Mouse (Mus musculus) heart, adult 2 months (tissue): ENCODE measurements around the gene Pbx1. TPM values are rescaled to one million over a fixed set of nuclear protein-coding genes. Genes with fewer than 3 reads are reported as not detected.

Experiments used
- DNase-seq, 2 experiments: peaks; one replicate each; pipeline ENCODE4 v3.0.0; 2021
- H3K27ac ChIP-seq: fragments of 200-600 bp; 2 replicates; pipeline ENCODE4 v1.8.1; 2022
- H3K27me3 ChIP-seq: fragments of 200-500 bp; 2 replicates; pipeline ENCODE4 v1.6.1; 2012; ENCODE audit warnings: mild to moderate bottlenecking, low read length, inconsistent platforms, mixed read lengths; ENCODE audit not compliant: control insufficient read depth, insufficient read depth
- H3K36me3 ChIP-seq: fragments of 200-500 bp; 2 replicates; pipeline ENCODE4 v1.6.1; 2012; ENCODE audit warnings: low read length, inconsistent platforms; ENCODE audit not compliant: control insufficient read depth, insufficient read depth
- H3K4me1 ChIP-seq: fragments of 200-500 bp; 2 replicates; pipeline ENCODE4 v1.6.1; 2011; ENCODE audit warnings: low read length; ENCODE audit not compliant: control insufficient read depth, insufficient read depth
- H3K4me3 ChIP-seq: fragments of 200-600 bp; 2 replicates; pipeline ENCODE4 v1.8.1; 2022
- H3K79me2 ChIP-seq: fragments of 200-500 bp; replicated peaks from 2 replicates; pipeline ENCODE4 v1.6.1; 2012; ENCODE audit warnings: mild to moderate bottlenecking, inconsistent platforms, low read length, moderate library complexity, mixed read lengths; ENCODE audit not compliant: control insufficient read depth, insufficient read depth
- H3K9ac ChIP-seq: fragments of 200-500 bp; 2 replicates; pipeline ENCODE4 v1.6.1; 2012; ENCODE audit warnings: low read depth, mild to moderate bottlenecking, control low read depth, inconsistent platforms, low read length, mixed read lengths
- CTCF ChIP-seq: fragments of 200-600 bp; IDR thresholded peaks from 2 replicates; pipeline ENCODE4 v1.8.1; 2022; ENCODE audit warnings: antibody characterized with exemption, mild to moderate bottlenecking, moderate library complexity
- EP300 ChIP-seq: fragments of 200-500 bp; IDR thresholded peaks from 2 replicates; pipeline ENCODE4 v1.6.1; 2011; ENCODE audit warnings: low read depth, low read length, control low read depth; ENCODE audit not compliant: insufficient read depth
- POLR2A ChIP-seq: fragments of 200-500 bp; IDR thresholded peaks from 2 replicates; pipeline ENCODE4 v1.6.1; 2011; ENCODE audit warnings: mild to moderate bottlenecking, low read depth, low read length, control low read depth; ENCODE audit not compliant: insufficient read depth
- WGBS: fragments of 180-500 bp; shearing (Covaris S2); methylation state at CpG from one replicate; pipeline ENCODE4 v1.1.7; 2018; 5-methylcytosine and 5-hydroxymethylcytosine counted together
- intact Hi-C: fragments of 180-260 bp; cut with DNase I; formaldehyde crosslinking; loops from one replicate; pipeline ENCODE4 v1.15.1; 2025
- polyA plus RNA-seq: library from polyadenylated mRNA; depleted of rRNA; stranded (reverse); fragments of >200 nt; gene quantifications from 2 replicates; pipeline ENCODE4 v1.2.3, GENCODE M21; 2012
- total RNA-seq, 2 experiments: library from RNA; stranded (reverse); gene quantifications; 2 replicates each; pipeline ENCODE4 v1.2.3; 2021

The Pbx1 gene
- total and polyA plus RNA-seq, 3 experiments: 33.1 to 54.7 (median 52.8) TPM

GRCm38 (mm10) chr1:168356970-168357441, 75.1 kb downstream of the Pbx1 start:
- Histone ChIP-seq H3K27me3 (no peaks in the 10 kb centered on the region), H3K27ac (no peak overlapping the region), H3K36me3 (no peaks in the 10 kb centered on the region), H3K79me2 (0 out of 2 replicates have a peak, but pooled peaks cover 3% of the 10 kb centered on the region), H3K9ac (no peak overlapping the region), H3K4me1 (peaks cover 1% of the 10 kb centered on the region; the same call in 1 of the 2 replicates), H3K4me3 (no peak overlapping the region)
- TF ChIP-seq POLR2A: no peak
- no peak for TF ChIP-seq CTCF
- TF ChIP-seq EP300: no peak
- no peak for DNase-seq
- WGBS: 57% methylated on average over 14 of the region's 14 CpGs
- intact Hi-C loops: no loop called here

GRCm38 (mm10) chr1:168355985-168356556, 76.0 kb downstream of the Pbx1 start:
- no peak overlapping the region for H3K27ac ChIP-seq
- H3K4me3 ChIP-seq: no peak overlapping the region
- H3K36me3 ChIP-seq: no peaks in the 10 kb centered on the region
- no peak overlapping the region for H3K9ac ChIP-seq
- WGBS: 74% methylated on average over 10 of the region's 10 CpGs
- intact Hi-C loops: no loop called here
- H3K27me3 ChIP-seq: no peaks in the 10 kb centered on the region
- H3K79me2 ChIP-seq: 0 out of 2 replicates have a peak, but pooled peaks cover 3% of the 10 kb centered on the region
- H3K4me1 ChIP-seq: peaks cover 3% of the 10 kb centered on the region; the same call in 1 of the 2 replicates
- no peak for DNase-seq
- TF ChIP-seq POLR2A (no peak), EP300 (no peak), CTCF (no peak)

GRCm38 (mm10) chr1:168354934-168355333, 77.1 kb downstream of the Pbx1 start:
- Histone ChIP-seq H3K79me2 (0 out of 2 replicates have a peak, but pooled peaks cover 1% of the 10 kb centered on the region), H3K4me1 (peaks cover 2% of the 10 kb centered on the region; the same call in 1 of the 2 replicates), H3K27ac (no peak overlapping the region), H3K27me3 (no peaks in the 10 kb centered on the region), H3K4me3 (no peak overlapping the region), H3K9ac (no peak overlapping the region), H3K36me3 (no peaks in the 10 kb centered on the region)
- 20% methylated on average over 4 of the region's 4 CpGs for WGBS
- no peak for DNase-seq
- TF ChIP-seq POLR2A (no peak), CTCF (no peak), EP300 (no peak)
- intact Hi-C loops: no loop called here

GRCm38 (mm10) chr1:168348036-168348784, 83.9 kb downstream of the Pbx1 start:
- Histone ChIP-seq H3K27ac (no peak overlapping the region), H3K4me1 (peaks cover 2% of the 10 kb centered on the region), H3K79me2 (no peaks in the 10 kb centered on the region), H3K36me3 (no peaks in the 10 kb centered on the region), H3K9ac (no peak overlapping the region), H3K27me3 (no peaks in the 10 kb centered on the region), H3K4me3 (no peak overlapping the region)
- WGBS: 90% methylated on average over 8 of the region's 8 CpGs
- TF ChIP-seq POLR2A: no peak
- TF ChIP-seq EP300: no peak
- TF ChIP-seq CTCF: no peak
- intact Hi-C loops: no loop called here
- DNase-seq: no peak

GRCm38 (mm10) chr1:168344918-168345317, 87.2 kb downstream of the Pbx1 start:
- Histone ChIP-seq H3K36me3 (no peaks in the 10 kb centered on the region), H3K9ac (no peak overlapping the region), H3K4me3 (no peak overlapping the region), H3K27ac (no peak overlapping the region), H3K4me1 (no peaks in the 10 kb centered on the region; the same call in none of the 2 replicates), H3K79me2 (no peaks in the 10 kb centered on the region), H3K27me3 (no peaks in the 10 kb centered on the region)
- 75% methylated on average over 8 of the region's 8 CpGs for WGBS
- intact Hi-C loops: no loop called here
- TF ChIP-seq EP300 (no peak), CTCF (no peak), POLR2A (no peak)
- DNase-seq: peak in 1 of 2 experiments; percentile 23

GRCm38 (mm10) chr1:168344262-168344661, 87.8 kb downstream of the Pbx1 start:
- H3K79me2 ChIP-seq: no peaks in the 10 kb centered on the region
- H3K9ac ChIP-seq: no peak overlapping the region
- H3K27ac ChIP-seq: no peak overlapping the region
- TF ChIP-seq POLR2A (no peak), EP300 (no peak), CTCF (no peak)
- H3K4me3 ChIP-seq: no peak overlapping the region
- H3K27me3 ChIP-seq: no peaks in the 10 kb centered on the region
- no peaks in the 10 kb centered on the region; the same call in 1 of the 2 replicates for H3K36me3 ChIP-seq
- H3K4me1 ChIP-seq: no peaks in the 10 kb centered on the region; the same call in none of the 2 replicates
- no peak for DNase-seq
- 81% methylated on average over 5 of the region's 5 CpGs for WGBS
- intact Hi-C loops: no loop called here
